Mouse (Mus musculus) cortical plate, adult 2 months (tissue): ENCODE measurements around the gene Phf7.

Source experiments
- CTCF ChIP-seq: fragments of 200-500 bp; IDR thresholded peaks from 2 replicates; pipeline ENCODE4 v1.5.1; 2011; ENCODE audit warnings: mild to moderate bottlenecking, control low read depth, low read length; ENCODE audit not compliant: insufficient read depth; ENCODE audit errors: extremely low read depth
- POLR2A ChIP-seq: fragments of 200-500 bp; IDR thresholded peaks from 2 replicates; pipeline ENCODE4 v1.6.1; 2011; ENCODE audit warnings: mild to moderate bottlenecking, low read length, control low read depth; ENCODE audit not compliant: insufficient read depth; ENCODE audit errors: extremely low read depth

DNA sequence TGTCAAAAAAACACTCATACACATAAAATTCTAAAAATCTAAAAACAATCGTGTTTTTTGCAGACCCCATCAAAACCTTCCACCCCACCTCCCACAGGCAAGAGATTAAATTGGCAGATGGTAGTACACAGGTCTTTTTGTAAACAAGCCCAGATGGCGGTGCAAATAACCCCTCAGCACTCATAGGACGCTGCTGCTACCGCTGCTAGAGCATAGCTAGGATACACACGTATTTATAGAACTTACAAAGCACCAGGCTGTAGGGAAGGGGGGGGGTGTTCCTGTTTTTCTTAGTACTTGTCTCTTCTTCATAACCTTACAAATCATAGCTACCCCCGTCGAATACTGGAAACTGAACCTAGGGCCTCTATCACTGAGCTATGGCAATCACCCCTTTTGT, 57.3 kb downstream of the Phf7 start:
- TF ChIP-seq POLR2A (no peak), CTCF (no peak)
